Mouse (Mus musculus) forelimb bud, embryonic 11.5 days (tissue): ENCODE data around the gene Lat2.
"Not testable (repeated sequence)": the region's sequence is repeated elsewhere in the genome, so short reads cannot be mapped to it uniquely, and the experiment has no call there.

Experiments
- DNase-seq: peaks from one replicate; pipeline ENCODE4 v3.0.0-alpha.2; 2012; ENCODE audit warnings: low read depth, low spot score

Lat2 gene

DNA sequence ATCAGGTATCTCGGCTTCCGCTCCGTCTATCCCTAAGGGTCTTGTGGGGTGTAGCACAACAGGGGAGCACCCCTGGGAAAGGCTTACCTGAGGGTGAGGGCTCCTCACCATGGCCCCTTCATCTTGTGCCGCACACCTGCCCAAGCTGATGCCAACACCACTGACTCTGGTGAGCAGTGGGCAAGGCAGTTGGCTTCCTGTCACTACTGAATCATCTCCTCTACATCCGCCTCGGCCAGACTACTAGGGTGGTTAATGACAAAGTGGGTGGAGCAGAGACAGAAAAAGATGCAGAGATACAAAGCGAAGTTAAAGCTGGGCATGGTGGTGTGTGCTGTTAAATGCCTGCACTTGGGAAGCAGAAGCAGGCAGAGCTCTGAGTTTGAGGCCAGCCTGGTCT is at the start of gene Lat2:
Gene Lat2, minus strand, starts transcription at position 224 of the 400 bp plus-strand sequence.
- no peak for DNase-seq

DNA sequence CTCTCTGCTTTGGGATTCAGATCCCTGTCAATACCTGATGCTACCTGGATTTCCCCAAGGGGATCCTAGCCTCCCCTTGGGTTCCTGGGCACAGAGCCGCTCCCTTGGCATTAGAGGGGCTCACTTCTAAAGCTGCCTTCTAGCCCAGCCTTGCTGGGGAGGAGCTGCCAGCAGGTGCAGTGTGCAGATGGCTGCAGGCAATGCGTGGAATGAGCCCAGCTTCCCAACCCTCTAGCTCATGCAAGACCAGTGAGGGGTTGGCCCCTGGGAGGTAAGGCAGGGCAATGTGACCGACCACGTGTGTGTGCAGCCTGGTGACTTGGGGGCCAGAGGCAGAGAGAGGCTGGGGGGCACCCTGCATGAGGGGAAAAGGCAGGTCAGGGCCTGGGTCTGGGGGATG is 41.9 kb upstream of the Lat2 start:
- no peak for DNase-seq

DNA sequence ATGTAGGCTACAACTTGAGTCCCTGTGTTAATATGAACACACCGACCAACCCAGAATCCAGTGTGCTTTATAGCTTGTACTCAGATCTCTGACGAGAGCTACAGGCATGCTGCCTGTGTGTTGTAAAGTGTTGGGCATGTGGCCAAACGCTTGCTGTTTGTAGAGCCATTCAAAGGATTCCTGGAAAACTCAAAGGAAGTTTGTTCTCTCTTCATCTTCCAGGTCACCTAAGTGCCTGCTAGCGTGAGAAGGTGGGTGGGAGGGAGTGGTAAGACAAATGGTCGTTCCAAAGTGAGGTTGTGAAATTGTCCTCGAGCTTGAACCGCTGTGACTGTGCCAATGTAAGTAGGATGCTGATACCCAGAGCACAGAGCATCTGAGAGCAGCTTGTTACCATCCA is 37.2 kb upstream of the Lat2 start:
- DNase-seq, result no peak

DNA sequence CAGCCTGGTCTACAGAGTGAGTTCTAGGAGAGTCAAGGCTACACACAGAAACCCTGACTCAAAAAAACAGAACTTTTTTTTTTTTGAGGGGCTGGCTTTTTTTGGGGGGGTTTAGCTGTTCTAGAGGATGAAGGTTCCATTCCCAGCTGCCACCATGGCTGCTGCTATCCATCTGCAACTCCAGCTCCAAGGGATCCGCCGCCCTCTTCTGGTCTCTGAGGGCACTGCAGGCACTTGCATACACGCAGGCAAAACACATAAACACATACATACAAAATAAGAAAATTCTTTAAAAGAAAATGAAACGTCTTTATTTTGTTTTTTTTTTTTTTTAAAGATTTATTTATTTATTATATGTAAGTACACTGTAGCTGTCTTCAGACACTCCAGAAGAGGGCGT is 36.1 kb upstream of the Lat2 start:
- peak; percentile 31 for DNase-seq

DNA sequence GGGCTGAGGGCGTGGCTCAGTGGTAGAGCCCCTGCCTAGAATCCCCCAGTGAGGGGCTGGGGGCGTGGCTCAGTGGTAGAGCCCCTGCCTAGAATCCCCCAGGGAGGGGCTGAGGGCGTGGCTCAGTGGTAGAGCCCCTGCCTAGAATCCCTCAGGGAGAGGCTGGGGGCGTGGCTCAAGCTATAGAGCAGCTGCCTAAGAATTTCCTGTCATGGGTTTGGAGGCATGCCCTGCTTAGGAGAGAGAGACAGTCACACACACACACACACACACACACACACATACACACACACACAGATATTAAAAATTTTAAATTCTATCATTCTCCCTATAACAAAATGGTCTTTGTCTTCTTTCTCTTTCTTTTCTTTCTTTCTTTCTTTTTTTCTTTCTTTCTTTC is 34.2 kb upstream of the Lat2 start:
- DNase-seq, result not testable (repeated sequence)

DNA sequence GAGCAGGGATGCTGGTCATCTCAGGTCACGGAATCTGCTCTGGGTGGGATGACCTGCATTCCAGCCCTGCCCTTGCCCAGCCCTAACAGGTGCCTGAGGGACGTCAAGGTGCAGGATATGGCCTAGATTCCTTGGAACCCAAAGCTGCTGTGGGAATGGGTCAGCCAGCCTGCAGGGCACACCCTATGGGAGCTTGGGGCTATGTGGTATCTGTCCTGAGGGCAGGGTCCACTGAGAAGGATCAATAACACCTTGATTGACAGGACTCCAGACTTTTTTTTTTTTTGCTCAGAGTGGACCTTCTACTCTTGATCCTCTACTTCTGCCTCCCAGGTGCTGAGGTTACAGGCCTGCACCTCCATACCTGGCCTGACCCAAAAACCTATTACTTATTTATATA is 32.6 kb upstream of the Lat2 start:
- DNase-seq, result no peak

DNA sequence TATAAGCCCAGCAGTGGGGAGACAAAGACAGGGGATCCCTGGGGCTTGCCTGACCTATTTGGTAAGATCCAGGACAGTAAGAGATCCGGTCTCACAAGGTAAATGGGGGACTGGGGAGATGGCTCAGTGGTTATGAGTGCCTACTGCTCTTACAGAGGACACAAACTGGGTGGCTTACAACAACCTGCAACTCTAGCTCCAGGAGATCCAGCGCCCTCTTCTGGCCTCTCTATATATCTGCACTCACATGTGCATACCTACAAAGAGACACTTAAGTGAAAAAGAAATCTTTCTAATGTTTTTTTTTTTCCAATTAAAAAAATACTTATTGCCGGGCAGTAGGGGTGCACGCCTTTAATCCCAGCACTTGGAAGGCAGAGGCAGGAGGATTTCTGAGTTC is 31.6 kb upstream of the Lat2 start:
- no peak for DNase-seq

DNA sequence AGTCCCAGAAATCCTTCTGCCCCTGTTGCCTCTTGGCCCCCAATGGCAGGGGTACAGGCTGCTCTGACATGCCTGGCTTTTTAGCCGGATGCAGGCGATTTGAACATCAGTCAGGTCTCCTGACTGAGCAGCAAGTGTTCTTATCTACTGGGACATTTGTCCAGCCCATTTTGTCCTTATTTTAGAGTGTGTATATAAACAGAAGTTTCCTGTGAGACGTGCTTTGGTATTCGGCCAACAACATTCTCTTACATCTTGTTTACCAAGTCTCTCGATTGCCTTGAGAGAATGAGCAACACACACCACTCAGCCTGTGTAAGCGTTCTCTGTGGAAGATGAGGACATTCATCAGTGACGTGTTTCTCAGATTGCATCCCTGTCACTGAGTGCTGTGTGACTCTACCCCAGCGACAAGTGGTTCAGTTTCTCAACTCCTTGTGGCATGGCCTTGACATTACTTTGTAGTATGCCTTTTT is 29.9 kb upstream of the Lat2 start:
- DNase-seq, result no peak

DNA sequence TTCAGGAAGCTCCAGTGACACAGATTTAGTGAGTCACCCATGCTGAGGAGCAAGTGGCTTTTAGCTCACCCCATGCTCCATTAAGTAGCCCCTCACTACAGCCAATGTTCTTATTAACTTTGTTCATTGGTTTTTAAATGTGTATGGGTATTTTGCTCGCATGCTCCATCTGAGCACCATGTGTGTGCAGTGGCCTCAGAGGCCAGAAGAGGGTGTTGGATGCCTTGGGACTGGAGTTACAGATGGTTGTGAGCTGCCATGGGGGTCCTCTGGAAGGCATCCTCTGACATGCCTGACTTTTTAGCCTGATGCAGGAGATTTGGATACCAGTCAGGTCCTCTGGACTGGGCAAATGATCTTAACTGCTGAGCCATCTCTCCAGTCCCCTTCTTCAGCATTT is 29.3 kb upstream of the Lat2 start:
- no peak for DNase-seq

DNA sequence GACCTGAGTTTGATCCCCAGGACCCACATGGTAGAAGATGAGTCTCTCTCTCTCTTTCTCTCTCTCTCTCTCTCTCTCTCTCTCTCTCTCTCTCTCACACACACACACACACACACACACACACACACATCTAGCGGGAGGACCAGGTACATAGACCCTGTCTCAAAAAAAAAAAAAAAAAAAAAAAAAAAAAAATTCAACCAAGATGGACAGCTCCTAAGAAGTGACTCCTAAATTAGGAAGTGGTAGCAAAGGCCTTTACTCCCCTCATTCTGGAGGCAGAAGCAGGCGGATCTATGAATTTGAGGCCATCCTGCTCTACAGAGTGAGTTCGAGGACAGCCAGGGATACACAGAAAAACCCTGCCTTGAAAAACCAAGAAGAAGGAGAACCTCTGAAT is 25.5 kb upstream of the Lat2 start:
- DNase-seq, result no peak

DNA sequence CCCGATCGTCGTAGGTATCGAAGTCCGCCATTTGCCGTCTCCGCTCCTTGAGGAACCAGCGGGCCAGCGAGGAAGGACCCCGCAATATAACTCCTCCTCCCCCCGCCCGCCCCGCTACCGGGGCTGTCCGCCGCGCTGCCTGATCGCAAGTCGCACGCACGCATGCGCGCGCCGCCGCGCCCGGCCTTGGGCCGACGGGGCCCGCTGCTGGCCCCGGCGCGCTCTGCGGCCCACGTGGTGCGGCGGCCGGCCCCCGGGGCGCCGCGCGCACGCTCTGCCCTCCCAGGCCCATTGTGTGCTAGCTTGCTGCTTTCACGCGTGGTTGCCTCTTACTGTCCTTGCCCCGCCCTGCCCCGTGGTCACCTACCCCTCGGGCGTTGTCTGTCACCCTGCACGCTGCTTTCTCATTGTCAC is 24.5 kb upstream of the Lat2 start, which contains the start of gene Eif4h:
Gene Eif4h, minus strand, starts transcription at position 222 of the 414 bp plus-strand sequence.
- DNase-seq, result peak; percentile 97

DNA sequence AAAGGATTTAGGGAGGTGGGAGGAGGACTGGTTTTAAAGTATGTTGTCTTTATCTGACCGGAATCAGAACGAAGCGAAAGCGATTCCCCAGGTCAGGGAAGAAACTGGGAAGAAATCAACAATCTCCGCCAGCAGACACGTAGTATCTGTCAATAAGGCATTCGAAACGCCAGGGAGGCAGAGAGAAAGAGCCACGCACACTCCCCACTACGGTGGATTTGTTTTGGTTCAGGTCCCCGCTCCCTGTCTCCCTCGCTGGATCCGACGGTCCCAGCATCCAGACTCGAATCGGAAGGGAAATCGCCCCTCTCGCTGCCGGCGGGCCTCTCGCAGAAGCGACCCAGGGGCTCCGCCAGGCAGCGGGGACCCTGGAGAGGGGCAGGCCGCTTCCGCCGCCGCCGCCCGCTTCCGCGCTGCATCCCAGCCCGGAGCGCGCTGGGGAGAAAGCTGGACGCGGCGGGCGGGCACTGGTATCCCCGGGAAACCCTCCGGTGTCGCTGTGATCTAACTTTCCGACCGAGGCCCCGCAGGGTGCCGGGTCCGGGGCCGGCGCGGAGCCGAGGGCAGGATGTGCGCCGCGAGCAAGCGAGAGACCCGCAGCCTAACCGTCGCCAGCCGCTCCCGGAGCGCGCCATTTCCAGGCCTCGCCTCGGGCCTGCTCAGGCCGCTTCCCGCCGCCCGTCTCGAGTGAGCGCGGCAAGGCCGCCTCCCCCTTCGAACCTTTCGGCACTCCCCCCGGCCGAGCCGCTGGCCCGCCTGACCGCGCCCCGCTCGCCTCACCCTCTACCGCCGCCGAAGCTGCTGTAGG is 23.8 kb upstream of the Lat2 start:
- DNase-seq, result no peak

DNA sequence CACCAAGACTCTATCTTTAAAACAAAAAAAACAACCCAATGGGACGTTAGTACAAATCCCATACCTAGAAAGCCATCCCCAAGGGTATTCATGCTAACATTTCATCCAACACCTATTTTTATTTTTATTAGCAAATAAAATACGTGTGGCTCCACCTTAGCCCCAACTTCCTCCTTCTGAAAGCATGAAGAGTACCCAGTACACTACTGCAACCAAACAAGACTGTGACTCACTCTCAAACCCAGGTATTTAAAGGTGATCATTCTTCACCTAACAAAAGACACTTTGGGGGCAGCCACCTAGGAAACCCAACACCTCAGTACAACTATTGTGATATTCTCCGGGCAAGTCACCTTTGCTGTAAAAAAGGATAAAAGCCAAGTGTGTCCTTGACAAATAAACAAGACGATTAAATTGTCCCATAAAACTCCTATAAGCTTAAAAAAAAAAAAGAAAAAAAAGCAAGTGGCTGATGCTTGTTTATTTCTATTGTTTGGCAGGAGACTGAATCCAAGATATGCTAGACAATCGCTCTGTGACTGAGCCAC is 23.1 kb upstream of the Lat2 start:
- DNase-seq, result no peak

DNA sequence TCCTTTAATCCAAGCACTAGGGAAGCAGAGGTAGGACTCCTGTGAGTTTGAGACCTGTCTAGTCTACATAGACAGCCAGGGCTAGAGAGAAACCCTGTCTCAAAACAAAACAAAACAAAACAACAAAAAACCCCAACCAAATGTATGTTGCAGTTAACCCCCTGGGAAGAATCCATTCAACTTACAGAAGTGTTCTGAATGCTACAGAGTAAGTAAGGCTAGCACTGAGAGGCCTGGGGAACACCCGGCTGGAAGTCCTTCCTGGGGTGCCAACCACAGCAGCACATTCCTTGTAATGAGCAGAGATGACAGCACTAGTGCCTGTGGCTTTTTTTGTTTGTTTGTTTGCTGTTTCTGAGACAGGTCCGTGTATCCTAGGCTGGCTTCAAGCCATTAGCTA is 18.0 kb upstream of the Lat2 start:
- DNase-seq, result no peak

DNA sequence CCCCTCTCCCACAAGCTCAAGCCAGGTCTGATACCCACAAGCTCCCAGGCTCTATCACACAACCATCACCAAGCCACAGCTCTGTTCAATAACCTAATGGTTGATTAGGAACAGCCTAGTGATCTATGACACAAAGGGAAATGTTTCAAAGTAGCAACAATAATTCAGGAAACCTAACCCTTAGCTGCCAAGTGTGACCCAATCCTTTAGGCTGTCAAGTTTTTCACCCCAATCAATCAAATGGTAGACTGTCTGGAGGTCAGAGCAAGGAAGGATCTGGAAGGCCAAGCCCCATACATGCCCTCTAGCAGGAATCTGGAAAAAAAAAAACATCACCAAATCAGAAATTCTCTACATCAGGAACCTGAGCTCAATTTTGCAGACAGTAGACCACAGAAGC is 16.0 kb upstream of the Lat2 start:
- DNase-seq, result no peak

DNA sequence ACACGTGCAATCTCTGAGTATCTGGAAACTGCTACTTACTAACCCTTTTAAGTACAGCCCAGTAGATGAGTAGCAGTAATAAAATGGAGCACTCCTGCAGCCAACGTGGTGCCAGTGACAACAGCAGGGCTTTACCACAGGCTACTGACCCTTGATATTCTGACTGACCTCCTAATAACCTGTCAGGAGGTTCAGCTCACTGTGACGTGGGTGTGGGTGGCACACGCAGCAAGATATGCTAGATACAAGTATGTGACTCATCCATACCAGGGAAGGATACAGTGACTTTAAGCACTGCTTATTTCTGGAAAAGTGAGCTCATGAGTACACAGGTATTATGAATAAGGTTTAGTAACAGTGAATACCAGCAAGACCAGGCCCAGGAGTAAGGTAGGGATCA is 14.7 kb upstream of the Lat2 start:
- no peak for DNase-seq

DNA sequence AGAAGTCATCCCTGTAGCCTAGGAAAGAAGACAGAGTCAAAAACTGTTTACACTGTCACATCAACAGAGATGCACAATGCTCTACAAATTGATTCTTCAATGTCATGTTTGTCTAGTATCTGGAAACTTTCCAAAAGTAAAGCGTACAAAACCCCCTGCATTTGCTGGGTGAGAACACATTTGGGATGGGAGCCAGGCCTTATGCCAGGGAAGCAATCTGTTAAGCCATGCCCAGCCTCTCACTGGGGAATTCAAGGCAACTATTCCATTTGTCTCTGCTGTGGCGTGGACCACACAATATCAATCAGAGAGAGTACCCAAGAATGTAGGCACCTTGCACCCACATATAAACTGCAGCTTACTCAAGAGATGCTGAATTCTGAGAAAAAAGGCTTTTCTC is 7.2 kb upstream of the Lat2 start:
- DNase-seq, result no peak

DNA sequence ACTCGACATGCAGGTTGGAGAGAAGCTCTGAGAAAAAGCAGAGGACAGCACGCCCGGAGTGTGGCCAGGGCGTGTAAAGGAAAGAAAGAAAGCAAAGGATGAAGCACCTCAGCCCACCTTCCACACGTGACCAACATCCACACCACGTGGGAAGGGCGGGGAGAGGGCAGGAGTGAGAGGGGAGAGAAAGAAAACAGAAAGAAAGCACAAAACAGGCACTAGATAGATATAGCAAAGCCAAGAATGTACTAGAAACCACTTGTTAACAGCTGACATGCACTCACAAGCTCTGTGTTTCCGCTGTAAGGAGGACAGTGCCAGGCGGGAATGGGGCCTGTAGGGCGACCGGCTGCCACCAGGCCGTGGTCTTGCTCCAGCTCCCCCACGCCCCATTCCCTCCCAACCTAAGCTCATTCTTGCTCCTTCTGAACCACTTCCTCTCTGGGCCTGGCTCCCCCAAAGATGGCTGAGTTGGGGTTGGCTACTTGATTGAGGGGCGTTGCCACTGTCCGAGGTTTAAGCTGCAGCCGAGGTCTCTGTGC is 6.3 kb upstream of the Lat2 start:
- no peak for DNase-seq

DNA sequence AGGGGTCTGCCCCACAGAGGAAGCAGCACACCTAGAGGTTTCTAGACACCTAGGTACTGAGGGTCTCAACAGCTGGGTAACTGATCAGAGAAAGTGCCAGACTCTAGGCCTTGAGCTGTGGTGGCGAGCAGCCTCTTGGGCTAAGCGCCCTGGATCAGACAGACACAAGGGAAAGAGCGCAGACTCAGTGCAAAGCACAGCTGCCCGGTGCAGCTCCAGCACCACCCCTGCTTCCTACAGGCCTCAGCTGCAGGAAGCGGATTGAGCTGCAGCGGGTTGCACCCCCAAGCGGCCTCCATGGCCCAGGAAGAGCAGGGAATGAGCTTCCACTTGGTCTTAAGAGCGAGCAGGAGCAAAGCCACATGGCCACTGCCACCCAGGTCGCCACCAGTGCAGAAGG is 5.6 kb upstream of the Lat2 start:
- DNase-seq, result no peak

DNA sequence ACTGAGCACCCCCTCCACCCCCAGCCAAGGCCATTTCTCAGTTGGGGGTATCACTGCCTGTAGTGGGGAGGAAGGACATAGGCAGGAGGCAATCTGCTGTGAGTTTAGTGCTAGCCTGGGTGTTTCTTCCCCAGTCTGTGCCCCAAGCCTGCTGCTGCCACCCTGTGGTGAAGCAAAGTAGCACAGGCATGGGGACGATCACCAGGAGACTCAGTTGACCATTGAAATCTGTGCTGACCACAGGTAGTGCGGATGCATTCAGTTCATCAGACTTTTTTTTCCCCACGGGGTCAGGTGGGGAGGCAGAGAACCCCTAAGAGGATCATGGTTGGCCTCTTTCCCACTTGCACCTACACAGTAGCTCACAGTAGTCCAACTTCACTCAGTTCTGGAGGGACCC is 2.2 kb upstream of the Lat2 start:
- DNase-seq, result no peak

DNA sequence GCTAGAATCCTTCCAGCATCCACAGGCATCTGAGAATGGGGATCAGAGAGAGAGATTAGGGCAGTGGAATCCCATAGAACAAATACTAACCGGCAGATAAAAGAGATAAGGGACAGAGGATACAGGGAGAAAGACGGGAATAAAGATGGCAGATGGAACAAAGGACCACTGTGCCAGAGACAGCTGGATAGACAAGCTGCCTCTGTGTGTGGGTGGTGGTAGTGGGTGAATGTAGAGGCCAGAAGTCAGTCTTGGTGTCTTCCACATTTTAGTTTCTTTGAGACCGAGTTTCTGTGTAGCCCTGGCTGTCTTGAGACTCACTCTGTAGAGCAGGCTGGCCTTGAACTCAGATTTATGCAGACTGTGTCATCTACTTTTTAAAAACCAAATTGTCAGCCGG is 955 bp upstream of the Lat2 start:
- DNase-seq, result no peak

DNA sequence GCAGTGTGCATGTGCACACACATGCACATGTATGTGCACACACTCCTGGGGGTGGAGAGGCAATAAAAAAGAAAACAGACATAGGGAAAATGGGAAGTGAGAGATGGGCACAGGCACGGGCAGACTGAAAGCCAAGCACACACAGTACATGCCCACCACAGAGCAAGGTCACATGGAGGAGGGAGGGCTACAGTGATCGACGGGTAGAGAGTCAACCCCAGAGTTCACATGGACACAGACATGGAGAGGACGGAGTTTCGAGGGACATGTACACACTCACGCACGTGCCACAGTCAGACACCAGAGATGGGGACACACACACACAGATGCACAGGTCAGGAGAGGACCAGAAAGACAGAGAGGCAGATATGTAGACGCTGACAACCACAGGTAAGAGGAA is 555 bp upstream of the Lat2 start:
- no peak for DNase-seq

DNA sequence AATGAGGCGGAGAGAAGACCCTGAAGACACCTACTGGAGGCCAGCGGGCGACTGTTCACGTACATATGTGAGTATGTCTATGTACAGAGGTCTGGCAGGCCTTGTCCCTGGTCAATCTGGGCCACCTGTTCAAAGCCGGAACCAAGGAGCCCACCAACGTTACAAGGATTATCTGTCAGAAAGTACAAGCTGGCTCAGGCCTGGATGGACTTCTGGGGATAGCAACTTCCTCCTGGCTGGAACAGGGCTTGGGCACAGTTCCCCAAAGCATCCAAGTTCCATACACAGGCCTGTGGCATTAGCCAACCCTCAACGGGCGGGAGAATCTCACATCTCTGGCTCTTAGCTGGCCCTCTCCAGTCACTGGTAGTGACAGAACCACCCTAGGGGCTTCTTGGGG is 529 bp downstream of the Lat2 start:
- no peak for DNase-seq
